Mouse (Mus musculus): ENCODE measurements around the gene Fkbp5. TPM values are rescaled to one million over a fixed set of nuclear protein-coding genes. Genes with fewer than 3 reads are reported as not detected.
A peak's percentile ranks its signal among the peaks of the same experiment; 100 is the strongest.

The Fkbp5 gene
- polyA plus RNA-seq, 1 experiment from 2014 or later, result 36.5 TPM

GRCm38 (mm10) chr17:28391568-28392432 lies 125.5 kb downstream of the Fkbp5 start:
- WGBS, result 13% methylated on average over 21 of the region's 25 CpGs
- H3K9me3 ChIP-seq (replicated peaks), result no peaks in the 10 kb centered on the region
- peaks cover 31% of the 10 kb centered on the region for H3K4me1 ChIP-seq
- H3K4me2 ChIP-seq (replicated peaks), result peak overlapping the region; percentile 19
- no peak overlapping the region for H3K27ac ChIP-seq (replicated peaks)
- H3K36me3 ChIP-seq, result no peaks in the 10 kb centered on the region
- ATAC-seq (ENCODE audit: insufficient number of reproducible peaks, low FRiP score, low TSS enrichment, low read depth), result no peak
- no peak overlapping the region for H3K9ac ChIP-seq
- no peaks in the 10 kb centered on the region for H3K27me3 ChIP-seq
- no peak overlapping the region for H3K4me3 ChIP-seq (replicated peaks)

- ATAC-seq (ENCODE audit: insufficient number of reproducible peaks, low FRiP score, low TSS enrichment, low read depth), result no peak
- no peak overlapping the region for H3K4me3 ChIP-seq (replicated peaks)
- peaks cover 26% of the 10 kb centered on the region for H3K4me1 ChIP-seq
- no peaks in the 10 kb centered on the region for H3K9me3 ChIP-seq (replicated peaks)
- H3K4me2 ChIP-seq (replicated peaks), result no peak overlapping the region
- no peak overlapping the region for H3K9ac ChIP-seq
- H3K36me3 ChIP-seq, result no peaks in the 10 kb centered on the region
- no peak overlapping the region for H3K27ac ChIP-seq (replicated peaks)
- WGBS, result 84% methylated on average over 3 of the region's 3 CpGs
- no peaks in the 10 kb centered on the region for H3K27me3 ChIP-seq
Observed at GRCm38 (mm10) chr17:28388534-28388933, 128.8 kb downstream of the Fkbp5 start.

- Histone ChIP-seq H3K4me2 (replicated peaks) (peak overlapping the region; percentile 45), H3K9me3 (replicated peaks) (no peaks in the 10 kb centered on the region), H3K4me3 (replicated peaks) (peak overlapping the region; percentile 15; the same call in 1 of the 2 replicates), H3K4me1 (peaks cover 9% of the 10 kb centered on the region; the same call in 1 of the 2 replicates), H3K36me3 (no peaks in the 10 kb centered on the region), H3K27me3 (no peaks in the 10 kb centered on the region), H3K9ac (no peak overlapping the region), H3K27ac (replicated peaks) (no peak overlapping the region)
- ATAC-seq (ENCODE audit: insufficient number of reproducible peaks, low FRiP score, low TSS enrichment, low read depth), result no peak
- 6% methylated on average over 23 of the region's 23 CpGs for WGBS
Observed at GRCm38 (mm10) chr17:28386150-28386905, 131.0 kb downstream of the Fkbp5 start.

GRCm38 (mm10) chr17:28384298-28384697 lies 133.0 kb downstream of the Fkbp5 start:
- Histone ChIP-seq H3K9ac (no peak overlapping the region), H3K4me1 (peaks cover 8% of the 10 kb centered on the region; the same call in 1 of the 2 replicates), H3K36me3 (no peaks in the 10 kb centered on the region), H3K27me3 (no peaks in the 10 kb centered on the region), H3K27ac (replicated peaks) (no peak overlapping the region), H3K4me3 (replicated peaks) (no peak overlapping the region), H3K9me3 (replicated peaks) (no peaks in the 10 kb centered on the region), H3K4me2 (replicated peaks) (no peak overlapping the region)
- WGBS, result 67% methylated on average over 4 of the region's 4 CpGs
- no peak for ATAC-seq (ENCODE audit: insufficient number of reproducible peaks, low FRiP score, low TSS enrichment, low read depth)

- Histone ChIP-seq H3K4me3 (replicated peaks) (no peak overlapping the region), H3K4me2 (replicated peaks) (no peak overlapping the region), H3K27me3 (peaks cover 8% of the 10 kb centered on the region), H3K9me3 (replicated peaks) (no peaks in the 10 kb centered on the region), H3K9ac (no peak overlapping the region), H3K27ac (replicated peaks) (no peak overlapping the region), H3K4me1 (peaks cover 6% of the 10 kb centered on the region; the same call in 1 of the 2 replicates), H3K36me3 (no peaks in the 10 kb centered on the region)
- WGBS, result 3% methylated on average over 6 of the region's 6 CpGs
- ATAC-seq (ENCODE audit: insufficient number of reproducible peaks, low FRiP score, low TSS enrichment, low read depth), result no peak; the same call in 1 of the 2 replicates
Observed at GRCm38 (mm10) chr17:28380255-28380654, 137.1 kb downstream of the Fkbp5 start.

- Histone ChIP-seq H3K4me2 (replicated peaks) (no peak overlapping the region), H3K4me3 (replicated peaks) (no peak overlapping the region), H3K4me1 (peaks cover 6% of the 10 kb centered on the region; the same call in 1 of the 2 replicates), H3K36me3 (no peaks in the 10 kb centered on the region), H3K9ac (no peak overlapping the region), H3K9me3 (replicated peaks) (no peaks in the 10 kb centered on the region), H3K27ac (replicated peaks) (no peak overlapping the region), H3K27me3 (peaks cover 22% of the 10 kb centered on the region)
- no peak for ATAC-seq (ENCODE audit: insufficient number of reproducible peaks, low FRiP score, low TSS enrichment, low read depth)
- WGBS, result 10% methylated on average over 17 of the region's 17 CpGs
Observed at GRCm38 (mm10) chr17:28375592-28376061, 141.7 kb downstream of the Fkbp5 start.

- ATAC-seq (ENCODE audit: insufficient number of reproducible peaks, low FRiP score, low TSS enrichment, low read depth), result no peak
- Histone ChIP-seq H3K4me3 (replicated peaks) (no peak overlapping the region), H3K27ac (replicated peaks) (no peak overlapping the region), H3K9ac (no peak overlapping the region), H3K27me3 (peaks cover 22% of the 10 kb centered on the region), H3K4me1 (peaks cover 6% of the 10 kb centered on the region; the same call in 1 of the 2 replicates), H3K9me3 (replicated peaks) (no peaks in the 10 kb centered on the region), H3K4me2 (replicated peaks) (no peak overlapping the region), H3K36me3 (no peaks in the 10 kb centered on the region)
- 14% methylated on average over 16 of the region's 16 CpGs for WGBS
Observed at GRCm38 (mm10) chr17:28374494-28374893, 142.8 kb downstream of the Fkbp5 start.

GRCm38 (mm10) chr17:28373821-28374220 lies 143.5 kb downstream of the Fkbp5 start:
- no peak overlapping the region for H3K4me3 ChIP-seq (replicated peaks)
- no peaks in the 10 kb centered on the region for H3K9me3 ChIP-seq (replicated peaks)
- peaks cover 22% of the 10 kb centered on the region for H3K27me3 ChIP-seq
- no peak overlapping the region for H3K4me2 ChIP-seq (replicated peaks)
- no peak overlapping the region for H3K27ac ChIP-seq (replicated peaks)
- ATAC-seq (ENCODE audit: insufficient number of reproducible peaks, low FRiP score, low TSS enrichment, low read depth), result 0 out of 2 replicates have a peak, but pooled peaks have one; percentile 45
- H3K9ac ChIP-seq, result no peak overlapping the region
- no peaks in the 10 kb centered on the region for H3K36me3 ChIP-seq
- 14% methylated on average over 10 of the region's 10 CpGs for WGBS
- H3K4me1 ChIP-seq, result peaks cover 6% of the 10 kb centered on the region; the same call in 1 of the 2 replicates

GRCm38 (mm10) chr17:28371941-28372340 lies 145.4 kb downstream of the Fkbp5 start:
- Histone ChIP-seq H3K4me1 (peaks cover 12% of the 10 kb centered on the region; the same call in 1 of the 2 replicates), H3K27me3 (peaks cover 22% of the 10 kb centered on the region), H3K36me3 (no peaks in the 10 kb centered on the region), H3K9me3 (replicated peaks) (no peaks in the 10 kb centered on the region), H3K4me2 (replicated peaks) (no peak overlapping the region), H3K27ac (replicated peaks) (no peak overlapping the region), H3K4me3 (replicated peaks) (no peak overlapping the region), H3K9ac (no peak overlapping the region)
- no peak for ATAC-seq (ENCODE audit: insufficient number of reproducible peaks, low FRiP score, low TSS enrichment, low read depth)
- 74% methylated on average over 1 of the region's 1 CpGs for WGBS

GRCm38 (mm10) chr17:28371286-28371685 lies 146.0 kb downstream of the Fkbp5 start:
- H3K4me1 ChIP-seq, result peaks cover 12% of the 10 kb centered on the region; the same call in 1 of the 2 replicates
- no peak overlapping the region for H3K9ac ChIP-seq
- no peak for ATAC-seq (ENCODE audit: insufficient number of reproducible peaks, low FRiP score, low TSS enrichment, low read depth)
- H3K36me3 ChIP-seq, result no peaks in the 10 kb centered on the region
- H3K27ac ChIP-seq (replicated peaks), result no peak overlapping the region
- H3K27me3 ChIP-seq, result peaks cover 22% of the 10 kb centered on the region
- H3K4me3 ChIP-seq (replicated peaks), result no peak overlapping the region
- 64% methylated on average over 2 of the region's 2 CpGs for WGBS
- no peaks in the 10 kb centered on the region for H3K9me3 ChIP-seq (replicated peaks)
- no peak overlapping the region for H3K4me2 ChIP-seq (replicated peaks)

- H3K9ac ChIP-seq, result no peak overlapping the region
- no peak for ATAC-seq (ENCODE audit: insufficient number of reproducible peaks, low FRiP score, low TSS enrichment, low read depth)
- H3K36me3 ChIP-seq, result no peaks in the 10 kb centered on the region
- no peak overlapping the region for H3K4me3 ChIP-seq (replicated peaks)
- WGBS, result 74% methylated on average over 5 of the region's 5 CpGs
- H3K27me3 ChIP-seq, result peaks cover 19% of the 10 kb centered on the region
- H3K9me3 ChIP-seq (replicated peaks), result no peaks in the 10 kb centered on the region
- H3K27ac ChIP-seq (replicated peaks), result no peak overlapping the region
- H3K4me1 ChIP-seq, result peaks cover 14% of the 10 kb centered on the region
- H3K4me2 ChIP-seq (replicated peaks), result no peak overlapping the region
Observed at GRCm38 (mm10) chr17:28369056-28369455, 148.3 kb downstream of the Fkbp5 start.
